Mouse (Mus musculus) G1E (cell line): Measurements from ENCODE around the gene Chn2. TPM values are rescaled to one million over a fixed set of nuclear protein-coding genes. Genes with fewer than 3 reads are reported as not detected.

Experiments
- ATAC-seq: 2 replicates; pipeline ENCODE4 v1.8.0; 2016; ENCODE audit warnings: mild to moderate bottlenecking; ENCODE audit not compliant: insufficient number of reproducible peaks, poor library complexity, low FRiP score, severe bottlenecking; ENCODE audit errors: extremely low read depth
- DNase-seq: peaks from one replicate; pipeline ENCODE4 v3.0.0; 2012; ENCODE audit warnings: low spot score
- H3K27me3 ChIP-seq: 2 replicates; pipeline ENCODE4 v1.6.1; 2012; ENCODE audit warnings: mild to moderate bottlenecking, low read length, inconsistent platforms; ENCODE audit not compliant: insufficient read depth
- H3K36me3 ChIP-seq: replicated peaks from 2 replicates; pipeline ENCODE3; 2012; ENCODE audit warnings: mild to moderate bottlenecking, inconsistent platforms
- H3K4me1 ChIP-seq: 2 replicates; pipeline ENCODE4 v1.6.1; 2012; ENCODE audit warnings: low read depth, low read length, inconsistent platforms, mixed read lengths; ENCODE audit not compliant: insufficient read depth
- H3K4me3 ChIP-seq: 2 replicates; pipeline ENCODE4 v1.5.1; 2012; ENCODE audit warnings: low read depth, mild to moderate bottlenecking, inconsistent platforms, low read length, moderate library complexity, mixed read lengths
- H3K9me3 ChIP-seq: replicated peaks from 2 replicates; pipeline ENCODE4 v1.6.1; 2012; ENCODE audit warnings: inconsistent platforms
- CTCF ChIP-seq: IDR thresholded peaks from 2 replicates; pipeline ENCODE4 v1.5.1; 2012; ENCODE audit warnings: low read depth, low read length, inconsistent platforms, mixed read lengths
- GATA1 ChIP-seq: IDR thresholded peaks from 2 replicates; pipeline ENCODE4 v1.6.1; 2012; ENCODE audit warnings: borderline replicate concordance, low read length, inconsistent platforms, mixed read lengths
- GATA2 ChIP-seq: IDR thresholded peaks from 2 replicates; pipeline ENCODE4 v1.6.1; 2012; ENCODE audit warnings: low read depth, low read length, inconsistent platforms, borderline replicate concordance
- POLR2AphosphoS5 ChIP-seq: IDR thresholded peaks from 2 replicates; pipeline ENCODE4 v1.6.1; 2012; ENCODE audit warnings: low read depth, low read length, inconsistent platforms; ENCODE audit not compliant: insufficient replicate concordance
- TAL1 ChIP-seq: conservative IDR thresholded peaks from 2 replicates; pipeline ENCODE4 v1.6.1; 2012; ENCODE audit warnings: low read depth, low read length, inconsistent platforms, mixed read lengths
- polyA plus RNA-seq: library from polyadenylated mRNA; stranded (reverse); fragments of >175 nt; gene quantifications from 2 replicates; pipeline ENCODE4 v1.2.3, GENCODE M21; 2012
- total RNA-seq, 2 experiments: library from RNA; stranded (forward) in 1 of 2; stranded (reverse) in 1 of 2; fragments of 200-1000 nt in 1 of 2; fragments of >200 nt in 1 of 2; fragmentation: Nextera tagmentation in 1 of 2; gene quantifications; 2 replicates each; pipeline ENCODE4 v1.2.3; 2014 to 2017

The Chn2 gene
- total and polyA plus RNA-seq, 3 experiments = 0.22 TPM; not detected in 2

- no peak for ATAC-seq
- H3K9me3 ChIP-seq = peaks cover 23% of the 10 kb centered on the region
- no peaks in the 10 kb centered on the region for H3K36me3 ChIP-seq
- TF ChIP-seq TAL1 (no peak), CTCF (no peak), GATA1 (no peak), GATA2 (no peak), POLR2AphosphoS5 (no peak)
- no peaks in the 10 kb centered on the region for H3K27me3 ChIP-seq
- DNase-seq = no peak
- no peak overlapping the region for H3K4me3 ChIP-seq
- no peaks in the 10 kb centered on the region for H3K4me1 ChIP-seq
These were observed 28.0 kb downstream of the Chn2 start for GRCm38 (mm10) chr6:54067380-54067779.

DNA sequence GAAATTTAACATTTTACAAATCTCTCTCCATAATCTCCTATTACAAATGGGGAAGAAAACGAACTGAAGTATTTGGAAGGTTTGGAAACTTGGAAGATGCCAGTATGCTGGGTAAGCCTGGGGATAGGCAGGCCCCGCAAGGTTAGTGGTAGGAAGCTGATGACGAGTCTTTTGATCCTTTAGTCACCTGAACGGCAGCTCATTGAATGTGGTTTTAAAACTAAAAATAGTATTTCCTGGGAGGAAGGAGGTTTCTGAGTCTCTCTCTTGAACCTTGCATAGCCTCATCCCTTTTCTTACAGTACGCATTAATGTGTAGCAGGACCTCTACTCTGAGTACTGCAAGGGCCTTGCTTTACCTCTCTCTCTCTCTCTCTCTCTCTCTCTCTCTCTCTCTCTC lies 29.5 kb downstream of the Chn2 start:
- TF ChIP-seq POLR2AphosphoS5 (no peak), GATA2 (no peak)
- no peaks in the 10 kb centered on the region for H3K4me1 ChIP-seq
- H3K27me3 ChIP-seq = no peaks in the 10 kb centered on the region
- ATAC-seq = no peak
- H3K4me3 ChIP-seq = no peak overlapping the region
- no peaks in the 10 kb centered on the region for H3K36me3 ChIP-seq
- DNase-seq = no peak
- peaks cover 29% of the 10 kb centered on the region for H3K9me3 ChIP-seq

- no peaks in the 10 kb centered on the region for H3K36me3 ChIP-seq
- H3K9me3 ChIP-seq = peaks cover 36% of the 10 kb centered on the region
- no peak overlapping the region for H3K4me3 ChIP-seq
- TF ChIP-seq GATA2 (no peak), CTCF (no peak), GATA1 (no peak), POLR2AphosphoS5 (no peak), TAL1 (no peak)
- no peaks in the 10 kb centered on the region for H3K27me3 ChIP-seq
- no peak for DNase-seq
- ATAC-seq = no peak
- H3K4me1 ChIP-seq = no peaks in the 10 kb centered on the region
These were observed 31.4 kb downstream of the Chn2 start for GRCm38 (mm10) chr6:54070736-54071135.

- Histone ChIP-seq H3K4me1 (no peaks in the 10 kb centered on the region), H3K36me3 (no peaks in the 10 kb centered on the region), H3K9me3 (peaks cover 41% of the 10 kb centered on the region), H3K4me3 (no peak overlapping the region), H3K27me3 (no peaks in the 10 kb centered on the region)
- no peak for DNase-seq
- TF ChIP-seq CTCF (no peak), POLR2AphosphoS5 (no peak), GATA2 (no peak), TAL1 (no peak), GATA1 (no peak)
- no peak for ATAC-seq
These were observed 32.1 kb downstream of the Chn2 start for GRCm38 (mm10) chr6:54071478-54071877.

GRCm38 (mm10) chr6:54074454-54074853 lies 35.1 kb downstream of the Chn2 start:
- Histone ChIP-seq H3K4me3 (no peak overlapping the region), H3K9me3 (peaks cover 50% of the 10 kb centered on the region), H3K27me3 (no peaks in the 10 kb centered on the region), H3K4me1 (no peaks in the 10 kb centered on the region), H3K36me3 (no peaks in the 10 kb centered on the region)
- ATAC-seq = no peak
- no peak for TF ChIP-seq POLR2AphosphoS5
- TF ChIP-seq GATA2 = no peak
- no peak for TF ChIP-seq TAL1
- no peak for TF ChIP-seq GATA1
- TF ChIP-seq CTCF = no peak
- no peak for DNase-seq

DNA sequence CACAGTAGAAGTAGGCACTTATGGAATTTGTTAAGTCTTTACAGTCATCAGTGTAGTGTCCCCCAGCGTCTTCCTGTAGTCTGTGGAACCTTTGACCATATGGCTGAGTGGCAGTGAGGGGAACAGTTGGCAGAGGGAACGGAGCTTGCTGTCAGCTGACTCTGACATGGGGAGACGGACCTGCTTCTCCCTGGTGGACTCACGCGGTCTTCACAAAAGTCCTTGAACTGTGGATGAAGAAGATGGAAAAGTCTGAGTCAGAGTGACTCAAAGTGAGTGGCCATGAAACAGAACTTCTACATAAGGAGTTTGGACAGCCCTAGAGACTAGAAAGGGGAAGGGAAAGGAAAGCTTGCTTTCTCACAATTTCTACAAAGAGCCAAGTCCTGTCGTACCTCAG lies 36.1 kb downstream of the Chn2 start:
- Histone ChIP-seq H3K36me3 (no peaks in the 10 kb centered on the region), H3K27me3 (no peaks in the 10 kb centered on the region), H3K4me1 (no peaks in the 10 kb centered on the region), H3K9me3 (peaks cover 55% of the 10 kb centered on the region), H3K4me3 (no peak overlapping the region)
- DNase-seq (no peak), ATAC-seq (no peak)
- TF ChIP-seq POLR2AphosphoS5 = no peak
- no peak for TF ChIP-seq TAL1
- no peak for TF ChIP-seq GATA2
- no peak for TF ChIP-seq CTCF
- no peak for TF ChIP-seq GATA1

- no peak for ATAC-seq
- no peaks in the 10 kb centered on the region for H3K27me3 ChIP-seq
These were observed 37.3 kb downstream of the Chn2 start for GRCm38 (mm10) chr6:54076625-54077024.

More at GRCm38 (mm10) chr6:54076625-54077024, 37.3 kb downstream of the Chn2 start:
- H3K36me3 ChIP-seq = no peaks in the 10 kb centered on the region
- H3K4me3 ChIP-seq = no peak overlapping the region
- no peak for DNase-seq
- H3K9me3 ChIP-seq = peaks cover 57% of the 10 kb centered on the region
- H3K4me1 ChIP-seq = no peaks in the 10 kb centered on the region
- TF ChIP-seq GATA1 (no peak), POLR2AphosphoS5 (no peak), TAL1 (no peak), GATA2 (no peak), CTCF (no peak)
